Mouse (Mus musculus) MEL (cell line): ENCODE measurements around the gene Sh2b2. TPM values are rescaled to one million over a fixed set of nuclear protein-coding genes. Genes with fewer than 3 reads are reported as not detected.

ENCODE experiments used
- DNase-seq: peaks from one replicate; pipeline ENCODE4 v3.0.0; 2011; ENCODE audit warnings: low read depth, low spot score
- H3K27ac ChIP-seq: 2 replicates; pipeline ENCODE4 v1.5.1; 2012; ENCODE audit warnings: low read depth, mild to moderate bottlenecking, control low read depth, low read length, moderate library complexity; ENCODE audit not compliant: control insufficient read depth
- H3K27me3 ChIP-seq, 2 experiments: fragments of 150-350 bp in 1 of 2; sonication (generic) in 1 of 2; 2 replicates each; pipeline ENCODE4 v1.6.1; 2012; ENCODE audit warnings: low read length in 2 of 2, mild to moderate bottlenecking in 2 of 2, improper control_type of control experiment in 1 of 2, moderate library complexity in 1 of 2; ENCODE audit not compliant: insufficient read depth in 2 of 2, control insufficient read depth in 1 of 2
- H3K36me3 ChIP-seq, 2 experiments: 2 replicates each; pipeline ENCODE4 v1.6.1; 2012 to 2014; ENCODE audit warnings: low read length in 2 of 2, improper control_type of control experiment in 1 of 2, inconsistent platforms in 1 of 2, mild to moderate bottlenecking in 1 of 2; ENCODE audit not compliant: insufficient read depth in 2 of 2, control insufficient read depth in 1 of 2
- H3K4me1 ChIP-seq, 2 experiments: fragments of 150-350 bp in 1 of 2; sonication (generic) in 1 of 2; 2 replicates each; pipeline ENCODE4 v1.6.1; 2012; ENCODE audit warnings: low read length in 2 of 2, improper control_type of control experiment in 1 of 2, mild to moderate bottlenecking in 1 of 2; ENCODE audit not compliant: insufficient read depth in 2 of 2, control insufficient read depth in 1 of 2
- H3K4me3 ChIP-seq, 2 experiments: fragments of 150-350 bp in 1 of 2; sonication (generic) in 1 of 2; 2 replicates each; pipeline ENCODE4 v1.5.1; 2012; ENCODE audit warnings: low read depth in 2 of 2, low read length in 2 of 2, mild to moderate bottlenecking in 2 of 2, moderate library complexity in 2 of 2, control low read depth in 1 of 2, improper control_type of control experiment in 1 of 2; ENCODE audit not compliant: control insufficient read depth in 1 of 2, insufficient read depth in 1 of 2
- H3K79me2 ChIP-seq: 2 replicates; pipeline ENCODE4 v1.6.1; 2012; ENCODE audit warnings: mild to moderate bottlenecking, low read length, moderate library complexity; ENCODE audit not compliant: control insufficient read depth, poor library complexity, insufficient read depth
- H3K9ac ChIP-seq: 2 replicates; pipeline ENCODE4 v1.6.1; 2012; ENCODE audit warnings: low read depth, mild to moderate bottlenecking, control low read depth, low read length, moderate library complexity; ENCODE audit not compliant: control insufficient read depth, poor library complexity, severe bottlenecking
- H3K9me3 ChIP-seq: fragments of 150-350 bp; sonication (generic); replicated peaks from 2 replicates; pipeline ENCODE4 v1.6.1; 2012; ENCODE audit warnings: mild to moderate bottlenecking, low read length, improper control_type of control experiment, moderate library complexity; ENCODE audit not compliant: insufficient read depth
- CTCF ChIP-seq, 3 experiments: IDR thresholded peaks in 2 of 3; conservative IDR thresholded peaks in 1 of 3; 2 replicates each; pipeline ENCODE4 v1.5.1; 2011 to 2012; ENCODE audit warnings: low read length in 3 of 3, low read depth in 2 of 3, mild to moderate bottlenecking in 2 of 3, improper control_type of control experiment in 1 of 3, inconsistent platforms in 1 of 3, mixed read lengths in 1 of 3, moderate library complexity in 1 of 3; ENCODE audit not compliant: control insufficient read depth in 1 of 3, insufficient read depth in 1 of 3, poor library complexity in 1 of 3, severe bottlenecking in 1 of 3
- ETS1 ChIP-seq: IDR thresholded peaks from 2 replicates; pipeline ENCODE4 v1.6.1; 2012; ENCODE audit warnings: low read depth, mild to moderate bottlenecking, inconsistent platforms, low read length, improper control_type of control experiment, moderate library complexity
- JUND ChIP-seq: IDR thresholded peaks from 2 replicates; pipeline ENCODE4 v1.6.1; 2011; ENCODE audit warnings: low read depth, mild to moderate bottlenecking, improper control_type of control experiment, low read length
- MXI1 ChIP-seq: IDR thresholded peaks from 2 replicates; pipeline ENCODE4 v1.6.1; 2011; ENCODE audit warnings: mild to moderate bottlenecking, low read depth, low read length, improper control_type of control experiment
- MYB ChIP-seq: IDR thresholded peaks from 2 replicates; pipeline ENCODE4 v1.6.1; 2011; ENCODE audit warnings: mild to moderate bottlenecking, low read depth, low read length, improper control_type of control experiment
- NELFE ChIP-seq: IDR thresholded peaks from 2 replicates; pipeline ENCODE4 v1.6.1; 2011; ENCODE audit warnings: low read depth, low read length, improper control_type of control experiment
- NRF1 ChIP-seq: IDR thresholded peaks from 2 replicates; pipeline ENCODE4 v1.6.1; 2014; ENCODE audit warnings: low read depth, mild to moderate bottlenecking, inconsistent platforms, low read length, improper control_type of control experiment, moderate library complexity; ENCODE audit not compliant: poor library complexity, insufficient read depth, severe bottlenecking
- POLR2AphosphoS2 ChIP-seq: IDR thresholded peaks from 2 replicates; pipeline ENCODE4 v1.6.1; 2011; ENCODE audit warnings: low read length, improper control_type of control experiment
- POLR2AphosphoS5 ChIP-seq: IDR thresholded peaks from 2 replicates; pipeline ENCODE4 v1.6.1; 2012; ENCODE audit warnings: low read depth, borderline replicate concordance, mild to moderate bottlenecking, inconsistent platforms, low read length, moderate library complexity, mixed read lengths
- RAD21 ChIP-seq: IDR thresholded peaks from 2 replicates; pipeline ENCODE4 v1.6.1; 2011; ENCODE audit warnings: mild to moderate bottlenecking, low read depth, low read length, improper control_type of control experiment
- SMC3 ChIP-seq: IDR thresholded peaks from 2 replicates; pipeline ENCODE4 v1.6.1; 2011; ENCODE audit warnings: low read depth, low read length, improper control_type of control experiment
- TBP ChIP-seq: IDR thresholded peaks from 2 replicates; pipeline ENCODE4 v1.8.0; 2011; ENCODE audit warnings: low read depth, low read length, improper control_type of control experiment
- TCF12 ChIP-seq: IDR thresholded peaks from 2 replicates; pipeline ENCODE4 v1.6.1; 2014; ENCODE audit warnings: low read depth, mild to moderate bottlenecking, inconsistent platforms, low read length, improper control_type of control experiment, moderate library complexity
- USF1 ChIP-seq: IDR thresholded peaks from 2 replicates; pipeline ENCODE4 v1.6.1; 2014; ENCODE audit warnings: low read depth, mild to moderate bottlenecking, inconsistent platforms, low read length, improper control_type of control experiment, moderate library complexity
- ZMIZ1 ChIP-seq: IDR thresholded peaks from 2 replicates; pipeline ENCODE4 v1.6.1; 2012; ENCODE audit warnings: low read depth, mild to moderate bottlenecking, inconsistent platforms, low read length, improper control_type of control experiment, moderate library complexity
- ZNF384 ChIP-seq: IDR thresholded peaks from 2 replicates; pipeline ENCODE4 v1.6.1; 2012; ENCODE audit warnings: low read depth, mild to moderate bottlenecking, inconsistent platforms, low read length, improper control_type of control experiment
- polyA plus RNA-seq, 2 experiments: library from polyadenylated mRNA; stranded (reverse) in 1 of 2; unstranded in 1 of 2; fragments of >175 nt in 1 of 2; fragments of >200 nt in 1 of 2; gene quantifications; 2 replicates each; pipeline versions ENCODE4 v1.2.1 to v1.2.4; 2012; ENCODE audit warnings: low replicate concordance in 2 of 2, low read depth in 1 of 2; ENCODE audit not compliant: insufficient read length in 2 of 2, insufficient read depth in 1 of 2, missing spikeins in 1 of 2
- total RNA-seq: library from RNA; depleted of rRNA; stranded (reverse); fragments of 300-350 nt; gene quantifications from 2 replicates; pipeline ENCODE4 v1.2.3, GENCODE M21; 2012

Sh2b2 gene
- total and polyA plus RNA-seq, 3 experiments, result 0.07 TPM; not detected in 2

GRCm38 (mm10) chr5:136251004-136251403 is 4.6 kb upstream of the Sh2b2 start:
- H3K36me3 ChIP-seq, result peaks cover 0 to 3% of the 10 kb centered on the region in 2 experiments; a peak in 1 of 4 replicates
- H3K9ac ChIP-seq, result no peak overlapping the region
- no peaks in the 10 kb centered on the region for H3K9me3 ChIP-seq
- DNase-seq, result peak; percentile 46
- peak; percentile 50 for TF ChIP-seq SMC3
- no peak for TF ChIP-seq TBP
- peak; percentile 53 to 64 (median 63) for TF ChIP-seq CTCF (IDR thresholded peaks at IDR 0.05 in 2 of 3, conservative IDR thresholded peaks at IDR 0.05 in 1 of 3; ENCODE audit: control insufficient read depth in 1 of 3, insufficient read depth in 1 of 3, low read depth in 2 of 3, low read length in 3 of 3, poor library complexity in 1 of 3, severe bottlenecking in 1 of 3)
- TF ChIP-seq POLR2AphosphoS5, result no peak
- TF ChIP-seq USF1, result no peak
- TF ChIP-seq TCF12, result no peak
- TF ChIP-seq MYB, result no peak
- TF ChIP-seq RAD21, result peak; percentile 38
- TF ChIP-seq JUND, result no peak
- TF ChIP-seq ZMIZ1, result no peak
- no peak for TF ChIP-seq ZNF384
- no peak for TF ChIP-seq ETS1
- no peak for TF ChIP-seq POLR2AphosphoS2
- no peak overlapping the region for H3K4me3 ChIP-seq
- no peaks in the 10 kb centered on the region for H3K79me2 ChIP-seq
- no peak overlapping the region for H3K27ac ChIP-seq
- H3K4me1 ChIP-seq, result no peaks in the 10 kb centered on the region
- H3K27me3 ChIP-seq, result no peaks in the 10 kb centered on the region

GRCm38 (mm10) chr5:136248441-136248840 is 2.1 kb upstream of the Sh2b2 start:
- Histone ChIP-seq H3K4me3 (no peak overlapping the region), H3K9me3 (no peaks in the 10 kb centered on the region), H3K4me1 (no peaks in the 10 kb centered on the region), H3K27me3 (no peaks in the 10 kb centered on the region), H3K27ac (no peak overlapping the region)
- DNase-seq, result no peak
- peak; percentile 51 for TF ChIP-seq USF1
- TF ChIP-seq NRF1, result no peak
- TF ChIP-seq POLR2AphosphoS5, result no peak
- TF ChIP-seq NELFE, result no peak
- TF ChIP-seq MXI1, result no peak
- TF ChIP-seq, all 39 proteins: peak for 1
- no peaks in the 10 kb centered on the region for H3K36me3 ChIP-seq
- H3K9ac ChIP-seq, result no peak overlapping the region
- H3K79me2 ChIP-seq, result no peaks in the 10 kb centered on the region
